Mouse (Mus musculus) thymus, postnatal 4 days (tissue): ENCODE measurements at regions not wholly inside any gene's neighbourhood (a gene's known extent, or its start where the extent isn't known, plus 50 kb on each side); places are given as distances from the start of the nearest gene placed in this dataset.

Experiments used
- DNase-seq: peaks from one replicate; pipeline ENCODE4 v3.0.0; 2021

GRCm38 (mm10) chr5:75248279-75248678 lies 96.2 kb downstream of the Pdgfra start:
- DNase-seq: no peak

DNA sequence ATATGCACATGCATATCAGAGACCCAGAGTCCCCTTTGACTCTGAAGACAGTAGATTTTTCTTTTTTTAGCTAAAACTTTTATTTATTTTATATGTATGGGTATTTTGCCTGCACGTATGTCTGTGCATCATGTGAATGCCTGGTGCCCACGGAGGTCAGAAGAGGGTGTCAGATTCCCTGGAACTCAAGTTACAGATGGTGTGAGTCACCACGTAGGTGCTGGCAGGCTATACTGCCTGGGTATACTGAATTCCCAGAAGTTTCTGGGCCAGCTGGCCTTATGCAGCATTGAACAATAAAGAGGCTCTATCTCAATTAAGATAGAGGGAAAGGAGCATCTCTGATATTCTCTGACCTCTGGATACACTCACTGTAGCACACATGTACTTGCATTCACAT lies 97.6 kb downstream of the Pdgfra start:
- DNase-seq: no peak

DNA sequence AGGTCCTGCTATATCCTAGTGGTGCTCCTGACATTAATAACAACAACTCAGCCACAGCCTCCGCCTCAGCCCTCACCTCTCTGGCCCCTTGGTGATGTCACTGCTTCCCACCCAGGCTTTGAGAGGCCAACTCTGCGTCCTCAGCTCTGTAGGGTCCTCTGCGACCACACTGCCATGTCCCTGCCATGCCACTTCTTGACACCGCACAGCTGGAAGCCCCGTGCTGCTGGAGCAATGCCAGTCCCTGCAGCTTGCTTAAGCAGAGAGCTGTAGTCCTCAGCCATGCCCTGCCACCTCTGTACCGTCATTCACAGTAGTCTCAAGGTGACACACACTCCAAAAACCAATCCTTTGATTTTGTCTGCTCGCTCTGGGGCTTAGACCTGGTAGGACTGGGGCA lies 101.3 kb downstream of the Pdgfra start:
- no peak for DNase-seq

- DNase-seq: no peak
These were observed 101.7 kb downstream of the Pdgfra start for GRCm38 (mm10) chr5:75253830-75254229.

DNA sequence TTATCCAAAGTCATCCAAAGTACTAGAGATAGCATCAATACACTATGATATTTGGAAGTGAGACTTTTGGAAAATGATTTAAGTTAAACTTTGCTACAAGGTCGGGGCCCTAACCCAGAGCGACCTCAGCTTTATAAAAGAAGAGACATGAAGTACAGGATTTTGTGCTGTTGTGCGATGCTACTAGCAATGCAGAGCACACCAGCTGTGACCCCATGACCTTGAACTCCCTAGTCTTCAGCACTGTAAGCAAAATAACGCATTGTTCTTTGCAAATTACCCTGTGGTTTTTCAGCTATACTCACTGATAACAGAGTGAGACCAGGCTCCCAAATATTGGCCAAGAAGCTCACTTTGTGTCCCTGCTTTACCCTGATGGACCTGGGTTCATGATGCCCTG lies 104.1 kb downstream of the Pdgfra start:
- DNase-seq: no peak

- no peak for DNase-seq
These were observed 105.0 kb downstream of the Pdgfra start for GRCm38 (mm10) chr5:75257067-75257466.

- no peak for DNase-seq
These were observed 108.2 kb downstream of the Pdgfra start for GRCm38 (mm10) chr5:75260247-75260646.

- no peak for DNase-seq
These were observed 114.1 kb downstream of the Pdgfra start for GRCm38 (mm10) chr5:75266111-75266676.

- DNase-seq: no peak
These were observed 114.8 kb downstream of the Pdgfra start for GRCm38 (mm10) chr5:75266871-75267270.

GRCm38 (mm10) chr5:75267766-75268165 lies 115.7 kb downstream of the Pdgfra start:
- DNase-seq: no peak

DNA sequence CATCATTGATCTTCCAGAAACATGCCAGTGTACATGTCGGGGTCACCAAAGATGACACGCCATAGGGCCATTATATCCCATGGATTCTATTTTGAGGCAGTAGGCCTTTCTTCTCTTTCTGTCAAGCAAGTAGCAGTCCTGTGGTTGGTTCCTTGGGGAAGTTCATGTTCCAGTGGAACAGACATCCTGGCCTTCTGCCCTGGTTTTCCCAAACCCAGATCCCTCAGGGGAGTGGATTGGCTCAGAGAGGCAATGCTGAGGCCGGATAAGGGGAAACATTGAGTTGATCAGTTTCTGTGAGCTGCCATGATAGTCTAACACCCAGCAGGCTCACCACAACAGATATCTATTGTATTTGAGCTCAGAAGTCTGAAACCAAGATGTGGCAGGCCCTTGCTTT lies 125.9 kb downstream of the Pdgfra start:
- DNase-seq: no peak

- DNase-seq: no peak
These were observed 127.6 kb downstream of the Pdgfra start for GRCm38 (mm10) chr5:75279561-75280171.

DNA sequence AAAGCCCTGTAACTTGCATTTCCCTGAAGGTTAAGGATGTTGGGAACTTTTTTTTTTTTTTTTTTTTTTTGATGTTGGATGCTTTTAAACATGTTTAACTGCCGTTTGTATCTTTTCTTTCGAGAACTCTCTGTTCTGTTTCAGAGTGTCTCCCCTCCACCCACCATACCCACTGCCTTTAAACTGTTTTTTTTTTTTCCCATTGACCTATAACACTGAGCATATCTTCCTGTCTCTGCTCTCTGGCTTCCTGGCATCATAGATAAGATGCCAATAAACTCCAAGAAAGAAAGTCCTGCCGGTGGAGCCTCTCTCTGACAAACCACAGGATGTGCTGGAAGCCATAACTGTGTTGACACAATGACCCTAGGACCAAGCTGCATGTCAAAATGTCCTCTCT lies 128.6 kb downstream of the Pdgfra start:
- DNase-seq: no peak

DNA sequence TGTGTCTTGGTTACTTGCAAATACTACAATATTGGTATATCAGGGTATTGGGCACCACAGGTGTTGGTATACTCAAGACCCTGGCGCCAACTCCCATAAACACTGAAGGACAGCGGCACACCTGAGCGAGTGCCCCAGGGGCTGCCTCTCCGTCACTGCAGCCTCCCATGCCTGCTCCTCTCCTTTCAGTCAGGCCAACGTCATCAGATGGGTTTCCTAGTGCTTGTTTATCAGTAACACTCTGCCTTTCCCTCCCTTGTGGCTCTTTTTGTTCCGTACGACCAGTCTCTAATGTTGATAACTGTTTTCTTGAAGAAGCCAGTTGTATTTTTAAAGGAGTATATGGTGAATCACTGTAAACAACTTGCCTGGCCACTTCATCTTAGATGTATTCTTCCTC lies 129.4 kb downstream of the Pdgfra start:
- DNase-seq: no peak

DNA sequence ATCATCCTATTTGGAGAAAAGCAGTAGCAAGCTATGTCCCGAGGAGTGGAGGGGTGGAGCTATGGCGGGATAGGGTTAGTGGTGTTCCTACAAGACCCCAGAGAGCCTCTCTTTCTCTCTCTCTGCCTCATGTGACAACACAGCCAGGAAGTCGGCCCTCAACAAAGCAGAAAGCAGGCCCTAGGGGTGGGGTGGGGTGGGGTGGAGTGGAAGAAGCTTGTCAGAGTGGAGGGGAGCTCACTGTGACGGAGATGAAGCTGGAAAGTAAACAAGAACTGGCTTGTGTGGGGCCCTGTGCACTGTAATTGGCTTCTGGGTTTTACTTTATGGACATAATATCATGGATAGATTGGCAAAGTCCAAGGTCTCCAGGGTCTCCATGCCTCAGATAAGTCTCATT lies 130.5 kb downstream of the Pdgfra start:
- peak; percentile 40 for DNase-seq

DNA sequence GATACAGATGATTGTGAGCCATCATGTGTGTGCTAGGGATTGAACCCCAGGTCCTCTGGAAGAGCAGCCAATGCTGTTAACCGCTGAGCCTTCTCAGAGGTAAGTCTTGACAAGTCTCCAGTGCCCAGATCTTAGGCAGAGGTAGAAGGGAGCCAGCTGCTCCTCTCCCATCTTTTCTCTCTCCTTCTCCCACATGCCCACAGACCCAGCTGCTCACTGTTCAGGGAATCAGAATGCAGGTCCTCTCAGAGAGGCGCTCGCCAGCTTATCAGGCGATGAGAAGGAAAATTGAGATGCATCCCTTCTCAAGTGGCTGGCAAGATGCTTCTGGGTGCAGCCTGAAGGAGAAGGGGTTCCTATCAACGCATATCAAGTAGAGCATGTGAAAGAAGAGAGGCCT lies 131.7 kb downstream of the Pdgfra start:
- DNase-seq: no peak

DNA sequence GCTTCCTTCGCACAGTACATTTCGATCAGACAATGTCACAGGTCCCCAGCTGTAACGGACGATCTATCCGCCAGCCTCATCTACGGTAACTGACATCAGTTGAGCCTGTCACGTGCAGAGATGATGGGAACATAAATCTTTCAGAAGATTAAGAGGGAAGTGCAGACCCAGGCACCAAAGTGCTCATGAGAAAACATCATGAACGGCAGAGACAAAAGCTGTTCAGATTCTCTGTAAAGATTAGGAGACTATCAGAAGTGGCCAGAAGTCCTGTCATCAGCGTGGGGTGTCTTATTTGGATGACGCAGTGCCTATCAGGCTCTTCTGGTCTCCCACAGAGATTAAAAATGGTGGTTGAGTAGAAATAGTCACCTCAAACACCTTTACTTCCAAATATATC lies 133.9 kb downstream of the Pdgfra start:
- DNase-seq: no peak

GRCm38 (mm10) chr5:75295676-75296075 lies 143.6 kb downstream of the Pdgfra start:
- no peak for DNase-seq

DNA sequence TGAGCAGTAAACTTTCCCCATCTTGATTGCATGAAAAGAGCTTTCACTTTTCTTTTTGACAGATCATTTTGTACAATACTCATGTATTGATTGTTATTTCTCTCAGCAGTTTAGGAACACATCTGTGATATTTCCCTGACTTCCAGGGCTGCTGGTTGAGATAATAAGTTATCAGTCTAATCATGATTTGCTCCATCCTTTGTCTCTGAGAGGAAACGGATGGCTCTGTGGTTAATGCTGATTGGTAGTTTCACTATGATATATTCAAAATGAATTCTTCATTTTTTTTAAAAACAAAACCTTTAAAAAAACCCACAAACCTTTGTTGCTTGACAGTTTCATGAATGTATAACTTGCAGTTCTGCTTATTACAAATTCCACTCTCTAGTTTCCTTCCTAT lies 160.8 kb downstream of the Pdgfra start:
- no peak for DNase-seq

GRCm38 (mm10) chr5:75315956-75316355 lies 163.9 kb downstream of the Pdgfra start:
- no peak for DNase-seq

DNA sequence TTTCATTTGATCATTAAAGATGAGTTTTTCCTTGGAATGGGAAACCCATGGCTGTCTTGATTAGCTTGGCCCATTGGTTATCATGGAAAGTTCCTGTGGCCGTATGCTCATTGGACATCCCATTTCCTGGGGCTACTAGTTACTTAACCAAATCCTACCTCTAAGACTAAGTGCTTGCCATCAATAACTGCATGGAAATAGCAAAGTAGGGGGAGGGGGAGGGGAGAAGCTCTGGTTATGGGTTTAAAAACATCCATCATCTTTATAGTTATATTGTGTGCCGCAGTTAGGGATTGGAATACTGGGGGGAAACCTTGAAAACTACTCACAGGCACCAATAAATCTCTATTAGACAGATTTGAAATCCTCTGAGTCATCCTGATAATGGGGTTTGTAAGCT lies 168.4 kb downstream of the Pdgfra start:
- no peak for DNase-seq

- no peak for DNase-seq
These were observed 182.0 kb downstream of the Pdgfra start for GRCm38 (mm10) chr5:75334050-75334449.

- DNase-seq: no peak
These were observed 184.4 kb downstream of the Pdgfra start for GRCm38 (mm10) chr5:75336454-75336853.

GRCm38 (mm10) chr5:75338439-75338838 lies 186.3 kb downstream of the Pdgfra start:
- no peak for DNase-seq

DNA sequence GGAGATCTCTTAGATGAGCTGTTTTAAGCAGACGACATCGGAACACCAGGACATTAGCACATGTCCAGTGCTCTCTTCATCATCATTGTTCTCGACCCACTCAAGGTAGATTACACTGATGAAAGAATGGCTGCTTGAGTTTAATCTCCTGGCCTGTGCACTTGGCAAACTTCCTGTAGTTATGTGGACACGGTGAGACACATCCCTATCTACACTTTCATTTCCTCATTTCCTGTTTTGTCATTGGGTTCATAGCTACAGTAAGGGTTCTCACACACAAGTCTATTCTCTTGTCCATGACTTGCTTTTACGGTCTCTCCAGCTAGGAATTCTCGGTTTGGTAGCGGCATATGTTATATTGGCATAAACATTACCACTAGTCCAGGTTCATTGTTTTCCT lies 190.5 kb downstream of the Pdgfra start:
- DNase-seq: no peak
